ENCODE assay signal across 13 mouse cellular contexts in genomic region chr5:39620206-39620866, GRCm38 (mm10).
DNase-seq lines count a peak whose midpoint lies in the region; ATAC-seq lines count a peak whose summit lies in the region.
"Had no signal": no experiment of that assay in that cellular context is flagged by ENCODE, and none has a peak within 500 bp of the region (broad histone marks: within the 10 kb centered on the region; RNA-seq: fewer than 3 reads in every experiment).

No protein-coding gene starts in this region.

- H3K4me1 ChIP-seq in neural tube, embryonic 11.5 days (ENCODE audit: control insufficient read depth, insufficient read depth, low read length): 0 out of 2 replicates have a peak, but pooled peaks cover 4% of the 10 kb centered on the region
- peaks cover 4% of the 10 kb centered on the region for H3K4me1 ChIP-seq in neural tube, embryonic 15.5 days
- H3K4me1 ChIP-seq in stomach, embryonic 14.5 days (ENCODE audit: control insufficient read depth, insufficient read depth, low read length): no peaks in the 10 kb centered on the region
- peaks cover 23% of the 10 kb centered on the region for H3K4me1 ChIP-seq in embryonic facial prominence, embryonic 10.5 days

- no peaks in the 10 kb centered on the region for H3K27me3 ChIP-seq in neural tube, embryonic 11.5 days (ENCODE audit: control insufficient read depth, insufficient read depth, low read length)
- H3K27me3 ChIP-seq in neural tube, embryonic 15.5 days (replicated peaks): no peaks in the 10 kb centered on the region
- no peaks in the 10 kb centered on the region for H3K27me3 ChIP-seq in stomach, embryonic 14.5 days (ENCODE audit: control insufficient read depth, insufficient read depth, low read length)
- H3K27me3 ChIP-seq in embryonic facial prominence, embryonic 10.5 days (replicated peaks; ENCODE audit: low read depth, poor library complexity, severe bottlenecking): no peaks in the 10 kb centered on the region
- H3K27me3 ChIP-seq: embryonic facial prominence, embryonic 12.5 days; intestine, embryonic 15.5 days; Patski had no signal

- no peak overlapping the region for H3K9ac ChIP-seq in neural tube, embryonic 11.5 days (ENCODE audit: low read length)
- H3K9ac ChIP-seq in neural tube, embryonic 15.5 days (replicated peaks): no peak overlapping the region
- no peak overlapping the region for H3K9ac ChIP-seq in stomach, embryonic 14.5 days (replicated peaks; ENCODE audit: low read depth, low read length)
- H3K9ac ChIP-seq: embryonic facial prominence, embryonic 12.5 days; intestine, embryonic 15.5 days had no signal

- H3K9me3 ChIP-seq in neural tube, embryonic 11.5 days (ENCODE audit: control insufficient read depth, low read length): no peaks in the 10 kb centered on the region
- H3K9me3 ChIP-seq in neural tube, embryonic 15.5 days (replicated peaks): no peaks in the 10 kb centered on the region
- no peaks in the 10 kb centered on the region for H3K9me3 ChIP-seq in stomach, embryonic 14.5 days (ENCODE audit: control insufficient read depth, low read depth, low read length)
- H3K9me3 ChIP-seq in embryonic facial prominence, embryonic 10.5 days: no peaks in the 10 kb centered on the region
- H3K9me3 ChIP-seq: embryonic facial prominence, embryonic 12.5 days; intestine, embryonic 15.5 days had no signal

- WGBS in neural tube, embryonic 11.5 days: 83% methylated on average over 3 of the region's 3 CpGs
- 66% methylated on average over 3 of the region's 3 CpGs for WGBS in neural tube, embryonic 15.5 days
- 78% methylated on average over 3 of the region's 3 CpGs for WGBS in stomach, embryonic 14.5 days
- 91% methylated on average over 3 of the region's 3 CpGs for WGBS in embryonic facial prominence, embryonic 10.5 days

- DNase-seq in heart, adult 18-20 months: peak; percentile 53 to 79
- no peak for DNase-seq in heart, postnatal 25 days (ENCODE audit: low spot score)
- no peak for DNase-seq in neural tube, embryonic 11.5 days (ENCODE audit: low spot score)
- peak; percentile 69 to 80 for DNase-seq in cerebellum, postnatal 14 days
- no peak for DNase-seq in embryonic facial prominence, embryonic 10.5 days (ENCODE audit: low spot score)
- no peak for DNase-seq in layer of hippocampus, adult 18-20 months (ENCODE audit: low spot score in 2 of 2)
- DNase-seq: right cerebral cortex, adult 18-20 months had no signal

- intact Hi-C loops in heart, postnatal 25 days (cut with DNase I): no loop called here

- no peak overlapping the region for H3K4me3 ChIP-seq in neural tube, embryonic 11.5 days (ENCODE audit: low read depth, low read length)
- no peak overlapping the region for H3K4me3 ChIP-seq in neural tube, embryonic 15.5 days (replicated peaks)
- no peak overlapping the region for H3K4me3 ChIP-seq in stomach, embryonic 14.5 days (ENCODE audit: low read depth, low read length)
- H3K4me3 ChIP-seq in embryonic facial prominence, embryonic 10.5 days: no peak overlapping the region
- H3K4me3 ChIP-seq: embryonic facial prominence, embryonic 12.5 days; intestine, embryonic 15.5 days had no signal

- ATAC-seq in neural tube, embryonic 11.5 days (ENCODE audit: insufficient read depth, low FRiP score, low TSS enrichment): 0 out of 2 replicates have a peak, but pooled peaks have one; percentile 39
- ATAC-seq in neural tube, embryonic 15.5 days (ENCODE audit: low FRiP score): no peak; the same call in 1 of the 2 replicates
- ATAC-seq in stomach, embryonic 14.5 days (ENCODE audit: insufficient number of reproducible peaks, insufficient read depth, low FRiP score, low read depth): peak; percentile 64
- ATAC-seq: CD4-positive, CD25-positive, alpha-beta regulatory T cell, adult 4 months; intestine, embryonic 15.5 days; Patski had no signal

- no peak overlapping the region for H3K4me2 ChIP-seq in neural tube, embryonic 11.5 days (ENCODE audit: low read depth)
- H3K4me2 ChIP-seq in neural tube, embryonic 15.5 days: no peak overlapping the region
- no peak overlapping the region for H3K4me2 ChIP-seq in stomach, embryonic 14.5 days (replicated peaks; ENCODE audit: low read depth, low read length)
- H3K4me2 ChIP-seq: embryonic facial prominence, embryonic 12.5 days; intestine, embryonic 15.5 days had no signal

- no peaks in the 10 kb centered on the region for H3K36me3 ChIP-seq in neural tube, embryonic 11.5 days (ENCODE audit: control insufficient read depth, insufficient read depth, low read length)
- no peaks in the 10 kb centered on the region for H3K36me3 ChIP-seq in neural tube, embryonic 15.5 days
- H3K36me3 ChIP-seq in stomach, embryonic 14.5 days (ENCODE audit: control insufficient read depth, insufficient read depth, low read length): no peaks in the 10 kb centered on the region
- H3K36me3 ChIP-seq in embryonic facial prominence, embryonic 10.5 days (replicated peaks): no peaks in the 10 kb centered on the region
- H3K36me3 ChIP-seq: embryonic facial prominence, embryonic 12.5 days; intestine, embryonic 15.5 days had no signal

- H3K27ac ChIP-seq in neural tube, embryonic 11.5 days (ENCODE audit: low read depth, low read length): no peak overlapping the region
- no peak overlapping the region for H3K27ac ChIP-seq in neural tube, embryonic 15.5 days (replicated peaks)
- peak overlapping the region; percentile 41; the same call in 1 of the 2 replicates for H3K27ac ChIP-seq in stomach, embryonic 14.5 days (ENCODE audit: low read length)
- H3K27ac ChIP-seq in embryonic facial prominence, embryonic 10.5 days (replicated peaks): no peak overlapping the region
- H3K27ac ChIP-seq: embryonic facial prominence, embryonic 12.5 days; intestine, embryonic 15.5 days had no signal

Comparison
In these comparisons a context has a peak if more than half of its experiments do, and no peak if none do; other contexts are left out.
1. DNase-seq: peak in heart, adult 18-20 months (2 of 2) and cerebellum, postnatal 14 days (2 of 2); none in heart, postnatal 25 days (single experiment), neural tube, embryonic 11.5 days (single experiment), embryonic facial prominence, embryonic 10.5 days (single experiment) and layer of hippocampus, adult 18-20 months (0 of 2).